Mouse (Mus musculus): Measurements from ENCODE around the gene Gins2. TPM values are rescaled to one million over a fixed set of nuclear protein-coding genes. Genes with fewer than 3 reads are reported as not detected.

Gins2 gene
- polyA plus RNA-seq, 1 experiment from 2014 or later = 6.1 TPM

DNA sequence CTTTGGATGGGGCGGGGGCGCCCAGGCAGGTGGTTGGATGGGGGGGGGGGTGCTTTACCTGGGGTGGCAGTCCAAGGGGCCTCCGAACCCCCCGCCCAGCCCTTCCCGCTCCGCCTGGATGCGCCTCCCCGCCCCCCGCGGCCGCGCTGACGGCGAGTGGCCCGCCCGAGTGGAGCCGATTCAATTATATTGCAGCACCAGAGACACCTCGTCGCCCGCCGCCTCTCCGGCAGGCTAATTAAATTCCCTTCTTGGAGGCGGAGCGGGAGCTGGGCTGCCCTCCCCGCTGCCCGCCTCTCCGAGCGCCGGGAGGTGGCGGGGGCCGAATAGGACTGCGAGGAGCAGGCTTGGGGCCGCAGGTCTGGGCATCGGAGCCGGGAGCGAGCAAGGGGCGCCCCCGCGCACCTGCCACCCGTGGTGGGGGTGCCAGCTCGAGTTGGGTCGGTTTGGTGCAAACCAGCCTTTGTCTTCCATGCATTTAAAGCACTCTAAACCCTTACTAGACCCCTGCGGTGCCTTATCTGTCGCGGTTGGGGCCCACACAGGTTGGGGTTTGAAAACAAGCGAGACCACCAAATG lies 51.2 kb downstream of the Gins2 start:
- Histone ChIP-seq H3K79me2 (ENCODE audit: inconsistent target) (peaks cover 32% of the 10 kb centered on the region), H3K4me3 (ENCODE audit: inconsistent target) (peak overlapping the region; percentile 60), H3K27ac (peak overlapping the region; percentile 99), H3K36me3 (ENCODE audit: inconsistent target) (no peaks in the 10 kb centered on the region)
- under 1% methylated on average over 40 of the region's 46 CpGs for WGBS (ENCODE audit: missing documents)

- Histone ChIP-seq H3K27ac (no peak overlapping the region), H3K36me3 (ENCODE audit: inconsistent target) (no peaks in the 10 kb centered on the region), H3K4me3 (ENCODE audit: inconsistent target) (peak overlapping the region; percentile 40; the same call in 1 of the 2 replicates), H3K79me2 (ENCODE audit: inconsistent target) (peaks cover 26% of the 10 kb centered on the region)
- under 1% methylated on average over 54 of the region's 79 CpGs for WGBS (ENCODE audit: missing documents)
Observed at GRCm38 (mm10) chr8:120537207-120537817, 51.8 kb downstream of the Gins2 start.

GRCm38 (mm10) chr8:120536306-120537206 lies 52.5 kb downstream of the Gins2 start:
- Histone ChIP-seq H3K79me2 (ENCODE audit: inconsistent target) (peaks cover 18% of the 10 kb centered on the region), H3K4me3 (ENCODE audit: inconsistent target) (peak overlapping the region; percentile 40), H3K36me3 (ENCODE audit: inconsistent target) (no peaks in the 10 kb centered on the region), H3K27ac (peak overlapping the region; percentile 40)
- 0% methylated on average over 61 of the region's 61 CpGs for WGBS (ENCODE audit: missing documents)

DNA sequence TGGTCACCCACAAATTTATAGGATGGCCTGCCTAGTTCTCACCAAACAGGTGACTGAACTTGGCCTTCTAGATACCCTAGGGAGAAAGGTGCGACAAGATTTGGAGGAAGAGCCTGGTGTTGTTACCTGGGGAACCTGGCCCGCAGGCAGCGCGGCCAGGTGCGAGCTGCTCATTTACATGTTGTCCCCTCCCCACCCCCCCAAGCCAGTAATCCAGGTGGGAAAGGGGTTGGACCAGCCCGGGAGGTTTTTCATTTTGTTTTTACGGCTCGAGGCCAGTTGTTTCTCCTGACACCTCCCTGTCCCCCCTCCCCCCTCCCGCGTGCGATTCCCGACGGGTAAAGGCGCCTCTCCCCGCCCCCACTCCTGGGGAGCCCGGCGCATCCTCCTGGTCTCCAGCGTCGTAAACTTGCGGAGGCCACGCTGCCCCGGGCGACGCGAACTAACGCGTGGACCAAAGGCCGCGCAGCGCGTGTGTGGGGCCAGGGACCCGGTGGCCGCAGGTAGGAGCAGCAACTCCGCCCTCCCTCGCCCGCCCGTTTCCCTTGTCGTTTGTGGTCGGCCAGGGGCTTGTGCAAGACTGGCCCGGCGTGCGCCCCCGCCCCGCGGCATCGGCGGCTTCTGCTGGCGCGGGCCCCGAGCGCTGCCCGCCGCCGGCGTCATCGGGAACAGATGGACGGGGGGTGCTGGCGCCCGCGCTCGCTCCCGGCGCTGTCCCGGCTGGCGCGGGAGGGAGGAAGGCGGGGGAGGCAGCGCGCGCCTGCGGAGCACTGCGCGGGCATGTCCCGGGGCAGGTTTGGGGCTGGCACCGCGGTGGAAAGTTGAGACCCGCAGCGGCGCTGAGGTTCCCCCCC lies 53.4 kb downstream of the Gins2 start:
- no peaks in the 10 kb centered on the region for H3K36me3 ChIP-seq (ENCODE audit: inconsistent target)
- H3K4me3 ChIP-seq (ENCODE audit: inconsistent target) = peak overlapping the region; percentile 40; the same call in 1 of the 2 replicates
- 3% methylated on average over 65 of the region's 79 CpGs for WGBS (ENCODE audit: missing documents)
- no peak overlapping the region for H3K27ac ChIP-seq
- H3K79me2 ChIP-seq (ENCODE audit: inconsistent target) = peaks cover 10% of the 10 kb centered on the region

DNA sequence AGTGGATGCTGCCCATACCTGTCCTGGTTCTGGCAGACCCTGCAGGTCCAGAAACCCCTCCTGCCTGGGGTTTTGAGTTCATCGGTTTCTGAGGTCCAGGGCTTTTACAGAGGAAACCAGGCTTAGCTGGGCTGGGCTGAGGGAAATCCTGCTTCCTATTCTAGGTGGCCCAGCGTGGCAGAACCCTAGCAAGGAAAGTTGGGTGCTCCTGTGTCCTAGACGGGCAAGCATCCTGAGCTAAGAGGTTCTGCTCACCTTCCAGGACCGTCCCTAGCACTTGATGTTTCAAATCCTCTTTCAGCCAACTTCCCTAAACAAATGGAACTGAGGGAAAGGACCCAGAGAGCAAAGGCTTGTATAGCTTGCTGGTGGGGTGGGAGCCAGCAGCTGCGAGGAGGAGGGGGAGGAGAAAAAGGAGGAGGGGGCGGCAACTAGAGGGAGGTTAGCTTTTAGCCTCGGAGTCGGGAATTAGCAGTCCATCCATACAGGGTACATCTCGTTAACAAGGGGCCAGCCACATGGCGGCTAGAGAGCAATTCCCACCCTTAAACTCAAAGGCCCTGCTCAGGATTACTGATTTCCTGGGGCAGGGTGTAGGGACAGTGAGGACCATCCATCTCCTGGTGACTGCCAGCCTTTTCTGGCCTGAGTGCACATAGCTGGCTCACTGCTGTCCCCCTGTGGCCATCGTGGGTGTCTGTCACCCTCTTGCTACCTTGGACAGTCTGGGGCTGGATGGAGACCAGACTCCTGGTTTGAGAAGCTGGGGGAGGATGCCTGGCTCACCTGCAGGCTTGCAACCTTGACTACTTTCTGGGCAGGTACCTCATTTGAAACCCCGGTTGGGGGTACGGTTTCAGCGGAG lies 54.4 kb downstream of the Gins2 start:
- 28% methylated on average over 14 of the region's 14 CpGs for WGBS (ENCODE audit: missing documents)
- H3K27ac ChIP-seq = no peak overlapping the region
- H3K36me3 ChIP-seq (ENCODE audit: inconsistent target) = no peaks in the 10 kb centered on the region
- H3K79me2 ChIP-seq (ENCODE audit: inconsistent target) = peaks cover under 1% of the 10 kb centered on the region; the same call in 1 of the 2 replicates
- no peak overlapping the region for H3K4me3 ChIP-seq (ENCODE audit: inconsistent target)

DNA sequence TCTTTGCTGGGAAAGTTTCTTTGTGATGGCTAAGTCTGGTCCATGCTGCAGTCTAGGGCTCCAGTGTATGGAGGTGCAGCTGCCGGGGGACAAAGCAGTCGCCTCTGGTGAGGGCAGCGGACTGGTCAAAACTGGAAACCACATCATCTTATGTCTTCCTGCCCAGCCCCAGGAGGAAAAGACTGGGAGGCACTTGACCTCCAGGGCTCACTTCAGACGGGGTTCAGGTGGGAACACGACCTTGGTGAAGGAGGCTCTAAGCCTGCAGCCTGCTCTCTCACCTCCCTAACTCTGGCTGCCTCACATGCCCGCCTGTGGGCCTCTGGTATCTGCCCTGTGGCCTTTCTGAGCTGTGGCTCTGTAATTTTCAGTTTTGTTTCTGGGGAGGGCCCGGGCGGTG lies 55.0 kb downstream of the Gins2 start:
- Histone ChIP-seq H3K27ac (no peak overlapping the region), H3K4me3 (ENCODE audit: inconsistent target) (no peak overlapping the region), H3K36me3 (ENCODE audit: inconsistent target) (no peaks in the 10 kb centered on the region), H3K79me2 (ENCODE audit: inconsistent target) (no peaks in the 10 kb centered on the region; the same call in 1 of the 2 replicates)
- 56% methylated on average over 8 of the region's 8 CpGs for WGBS (ENCODE audit: missing documents)

GRCm38 (mm10) chr8:120533380-120533779 lies 55.7 kb downstream of the Gins2 start:
- no peaks in the 10 kb centered on the region for H3K36me3 ChIP-seq (ENCODE audit: inconsistent target)
- WGBS (ENCODE audit: missing documents) = 76% methylated on average over 3 of the region's 3 CpGs
- H3K79me2 ChIP-seq (ENCODE audit: inconsistent target) = no peaks in the 10 kb centered on the region; the same call in 1 of the 2 replicates
- no peak overlapping the region for H3K4me3 ChIP-seq (ENCODE audit: inconsistent target)
- H3K27ac ChIP-seq = no peak overlapping the region

DNA sequence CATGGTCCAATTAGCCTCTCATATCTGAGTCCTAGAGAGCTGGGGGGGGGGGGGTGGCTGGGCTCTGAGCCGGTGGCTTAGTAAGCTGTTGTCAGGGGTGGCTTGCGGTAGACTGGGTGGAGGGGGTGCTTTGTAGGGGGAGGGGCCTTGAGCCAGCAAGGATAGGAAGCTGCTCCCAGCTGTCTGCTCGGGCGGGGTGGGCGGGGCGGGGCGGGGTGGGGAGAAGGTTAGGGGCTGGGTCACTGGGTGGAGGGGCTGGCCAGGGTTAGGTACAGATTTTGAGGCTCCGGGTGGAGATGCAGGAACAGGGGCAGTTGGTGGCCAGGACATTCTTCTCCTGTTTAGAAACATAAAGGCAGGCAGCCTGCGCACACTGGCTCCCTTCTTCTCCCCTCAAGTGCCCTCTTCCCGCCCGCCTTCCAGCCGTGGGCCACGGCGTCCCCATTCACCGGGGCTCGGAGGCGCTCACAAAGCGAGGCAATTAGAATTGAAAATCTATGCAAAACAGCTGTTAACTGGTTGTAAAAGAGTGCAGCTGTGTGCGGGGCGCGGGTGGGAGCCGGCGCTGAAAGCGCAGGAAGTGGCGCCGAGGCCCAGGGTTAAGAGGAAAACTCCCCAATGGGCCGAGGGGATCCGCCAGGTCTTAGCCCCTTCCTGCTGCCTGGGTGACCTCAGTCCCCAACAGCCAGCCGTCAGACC lies 56.4 kb downstream of the Gins2 start:
- WGBS (ENCODE audit: missing documents) = 30% methylated on average over 28 of the region's 29 CpGs

DNA sequence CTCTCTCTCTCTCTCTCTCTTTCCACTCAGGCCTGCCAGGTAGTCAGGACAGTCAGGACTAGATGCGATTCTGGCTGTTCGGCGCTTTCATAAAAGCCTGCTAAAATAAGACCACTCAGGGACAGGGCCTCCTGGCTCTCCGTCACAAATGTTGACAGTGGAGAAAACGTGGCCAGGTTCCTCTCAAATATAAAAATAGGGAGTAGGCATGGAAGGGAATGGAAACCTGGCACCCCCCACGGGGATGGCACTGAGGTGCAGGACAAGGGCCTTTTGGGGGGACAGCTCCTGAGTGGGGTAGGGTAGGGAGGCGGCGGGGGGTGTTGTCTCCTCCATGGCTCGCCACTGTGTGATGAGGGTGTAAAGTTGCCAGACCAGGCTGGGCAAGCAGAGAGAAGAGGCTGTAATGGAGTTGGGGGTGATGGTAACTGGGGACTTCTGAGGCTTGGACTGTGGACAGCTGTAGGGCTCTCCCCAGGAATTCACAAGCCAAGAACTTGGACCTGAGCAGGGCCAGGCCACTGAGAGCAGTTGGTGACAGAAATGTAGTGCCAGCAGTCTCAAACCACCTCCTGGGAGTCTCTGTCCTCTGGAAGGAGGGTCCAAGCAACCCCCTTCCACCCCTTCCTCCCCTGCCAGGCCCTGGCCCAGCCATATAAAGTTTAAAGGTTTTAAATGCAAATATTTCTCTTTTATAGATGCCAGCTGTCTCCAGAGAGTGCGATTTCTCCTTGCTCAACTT lies 57.2 kb downstream of the Gins2 start:
- 82% methylated on average over 10 of the region's 10 CpGs for WGBS (ENCODE audit: missing documents)
- no peak overlapping the region for H3K27ac ChIP-seq
- H3K4me3 ChIP-seq (ENCODE audit: inconsistent target) = no peak overlapping the region
- no peaks in the 10 kb centered on the region for H3K36me3 ChIP-seq (ENCODE audit: inconsistent target)
- H3K79me2 ChIP-seq (ENCODE audit: inconsistent target) = no peaks in the 10 kb centered on the region; the same call in 1 of the 2 replicates

More for the DNA sequence above, 56.4 kb downstream of the Gins2 start:
- Histone ChIP-seq H3K4me3 (ENCODE audit: inconsistent target) (no peak overlapping the region), H3K36me3 (ENCODE audit: inconsistent target) (no peaks in the 10 kb centered on the region), H3K27ac (no peak overlapping the region), H3K79me2 (ENCODE audit: inconsistent target) (no peaks in the 10 kb centered on the region; the same call in 1 of the 2 replicates)

- Histone ChIP-seq H3K27ac (no peak overlapping the region), H3K79me2 (ENCODE audit: inconsistent target) (no peaks in the 10 kb centered on the region; the same call in 1 of the 2 replicates), H3K36me3 (ENCODE audit: inconsistent target) (no peaks in the 10 kb centered on the region), H3K4me3 (ENCODE audit: inconsistent target) (no peak overlapping the region)
- 72% methylated on average over 14 of the region's 16 CpGs for WGBS (ENCODE audit: missing documents)
Observed at GRCm38 (mm10) chr8:120530954-120531656, 58.0 kb downstream of the Gins2 start.

DNA sequence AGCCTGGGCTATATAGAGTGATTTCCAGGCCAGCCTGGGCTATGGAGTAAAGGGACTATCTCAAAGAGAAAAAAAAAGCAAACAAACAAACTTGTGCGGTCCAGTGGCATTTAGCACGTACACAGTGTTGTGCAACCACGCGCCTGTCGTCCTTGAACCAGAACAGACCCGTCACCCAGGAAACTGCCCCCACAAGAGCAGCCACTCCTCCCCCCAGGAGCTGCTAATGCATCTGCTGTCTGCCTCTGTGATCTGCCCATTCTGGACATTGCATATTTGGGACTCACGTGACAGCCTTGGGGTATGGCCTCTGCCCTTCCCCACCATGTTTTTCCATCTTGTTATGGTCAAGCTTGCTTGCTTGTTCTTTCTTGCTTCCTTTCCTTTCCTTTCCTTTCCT lies 59.9 kb downstream of the Gins2 start:
- Histone ChIP-seq H3K27ac (no peak overlapping the region), H3K36me3 (ENCODE audit: inconsistent target) (no peaks in the 10 kb centered on the region), H3K4me3 (ENCODE audit: inconsistent target) (no peak overlapping the region), H3K79me2 (ENCODE audit: inconsistent target) (no peaks in the 10 kb centered on the region; the same call in 1 of the 2 replicates)
- 31% methylated on average over 7 of the region's 7 CpGs for WGBS (ENCODE audit: missing documents)

Measured in macrophage (primary cell).